Mouse (Mus musculus): ENCODE measurements around the gene Tbx2. TPM values are rescaled to one million over a fixed set of nuclear protein-coding genes. Genes with fewer than 3 reads are reported as not detected.

Gene Tbx2
- total RNA-seq, 1 experiment: 0.80 TPM

DNA sequence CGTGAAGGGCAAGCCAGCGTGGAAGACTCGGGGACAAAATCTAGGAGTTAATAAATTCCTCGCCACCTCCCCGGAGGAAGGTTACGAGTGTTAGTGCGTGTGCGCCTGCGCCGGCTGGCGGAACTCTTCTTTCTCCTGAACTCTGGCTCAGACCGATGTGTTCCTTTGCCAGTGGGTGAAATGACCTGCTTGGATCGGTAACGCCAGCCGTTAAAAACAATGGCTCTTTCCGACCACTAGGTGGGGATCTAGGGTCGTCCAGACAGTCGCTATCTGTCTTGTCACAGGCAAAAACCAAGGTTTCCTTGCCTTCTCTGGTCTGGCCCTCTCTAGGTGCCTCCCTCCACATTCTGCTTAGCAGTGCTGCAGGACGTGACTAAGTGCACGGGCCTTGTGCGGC is 16.7 kb downstream of the Tbx2 start:
- Histone ChIP-seq H3K9ac (ENCODE audit: insufficient read depth, low read depth, low read length, poor library complexity, severe bottlenecking) (no peak overlapping the region), H3K27ac (ENCODE audit: insufficient read depth, low read depth, low read length, poor library complexity, severe bottlenecking) (no peak overlapping the region), H3K4me3 (ENCODE audit: insufficient read depth in 1 of 2, low read depth in 1 of 2, low read length in 2 of 2, poor library complexity in 1 of 2, severe bottlenecking in 1 of 2) (peak overlapping the region in 1 of 2 experiments; percentile 35; a peak in 1 of 4 replicates)

DNA sequence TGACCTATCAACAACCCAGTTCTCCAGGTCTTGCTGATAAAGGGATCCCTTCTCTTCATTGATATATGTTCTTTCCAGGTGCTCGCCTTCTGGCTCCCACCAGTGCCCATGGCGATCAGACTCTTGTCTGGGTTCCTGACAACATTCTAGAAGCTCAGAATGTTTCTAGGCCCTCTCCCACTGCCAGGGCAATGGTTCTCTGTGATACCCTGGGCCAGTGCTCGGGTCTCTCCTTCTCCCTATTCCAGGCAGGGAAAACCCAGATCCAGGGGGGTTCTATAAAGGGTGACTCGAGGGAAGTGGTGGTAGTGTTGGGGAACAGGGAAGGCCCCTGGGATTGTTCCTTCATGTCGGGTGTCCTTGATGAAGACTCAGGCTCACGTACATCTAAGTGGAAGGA is 17.9 kb downstream of the Tbx2 start, which contains the start of gene Gm11444:
Gene Gm11444, minus strand, starts transcription at position 101 of the 400 bp plus-strand sequence.
- no peaks in the 10 kb centered on the region for H3K36me3 ChIP-seq (ENCODE audit: control insufficient read depth, insufficient read depth, low read length, poor library complexity, severe bottlenecking)
- no peak for DNase-seq (ENCODE audit: low read depth, low spot score)
- in situ Hi-C loops (cut with MboI; ENCODE audit: low sequenced_read_pairs in 2 of 2, unreplicated experiment in 2 of 2): loop anchor here (5.0 to 10.0 kb wide), 3 partner anchors 125 to 322 kb away; no protein-coding TSS in a partner anchor
- no peaks in the 10 kb centered on the region for H3K9me3 ChIP-seq (ENCODE audit: control insufficient read depth, insufficient read depth, low read depth, low read length)
- H3K4me3 ChIP-seq (ENCODE audit: insufficient read depth in 1 of 2, low read depth in 1 of 2, low read length in 2 of 2, poor library complexity in 1 of 2, severe bottlenecking in 1 of 2): peak within 1 kb of the TSS in 1 of 2 experiments; percentile 35; a peak in 1 of 4 replicates
- H3K4me1 ChIP-seq (ENCODE audit: control insufficient read depth in 2 of 2, insufficient read depth in 2 of 2, low read length in 2 of 2, poor library complexity in 1 of 2): peaks cover 0 to 6% of the 10 kb centered on the region in 2 experiments; a peak in 2 of 4 replicates
- H3K27ac ChIP-seq (ENCODE audit: insufficient read depth, low read depth, low read length, poor library complexity, severe bottlenecking): no peak within 1 kb of the TSS
- no peak for TF ChIP-seq ZC3H11A (IDR thresholded peaks at IDR 0.05; ENCODE audit: borderline replicate concordance, low read depth, low read length)
- no peak for TF ChIP-seq ZNF384 (IDR thresholded peaks at IDR 0.05; ENCODE audit: low read depth, low read length)
- no peak for TF ChIP-seq CHD2 (IDR thresholded peaks at IDR 0.05; ENCODE audit: low read depth, low read length)
- no peak for TF ChIP-seq HCFC1 (IDR thresholded peaks at IDR 0.05; ENCODE audit: borderline replicate concordance, insufficient read depth, low read length)
- no peak for TF ChIP-seq MAFK (IDR thresholded peaks at IDR 0.05; ENCODE audit: insufficient read depth, low read depth, low read length)
- no peak within 1 kb of the TSS for H3K9ac ChIP-seq (ENCODE audit: insufficient read depth, low read depth, low read length, poor library complexity, severe bottlenecking)

More for the DNA sequence above, 16.7 kb downstream of the Tbx2 start:
- Histone ChIP-seq H3K9me3 (ENCODE audit: control insufficient read depth, insufficient read depth, low read depth, low read length) (no peaks in the 10 kb centered on the region), H3K4me1 (ENCODE audit: control insufficient read depth in 2 of 2, insufficient read depth in 2 of 2, low read length in 2 of 2, poor library complexity in 1 of 2) (peaks cover 0 to 6% of the 10 kb centered on the region in 2 experiments; a peak in 2 of 4 replicates), H3K36me3 (ENCODE audit: control insufficient read depth, insufficient read depth, low read length, poor library complexity, severe bottlenecking) (no peaks in the 10 kb centered on the region)
- TF ChIP-seq ZC3H11A (IDR thresholded peaks at IDR 0.05; ENCODE audit: borderline replicate concordance, low read depth, low read length) (peak; percentile 92), MAFK (IDR thresholded peaks at IDR 0.05; ENCODE audit: insufficient read depth, low read depth, low read length) (no peak)
- DNase-seq (ENCODE audit: low read depth, low spot score): peak; percentile 86
- in situ Hi-C loops (cut with MboI; ENCODE audit: low sequenced_read_pairs in 2 of 2, unreplicated experiment in 2 of 2): no loop called here

DNA sequence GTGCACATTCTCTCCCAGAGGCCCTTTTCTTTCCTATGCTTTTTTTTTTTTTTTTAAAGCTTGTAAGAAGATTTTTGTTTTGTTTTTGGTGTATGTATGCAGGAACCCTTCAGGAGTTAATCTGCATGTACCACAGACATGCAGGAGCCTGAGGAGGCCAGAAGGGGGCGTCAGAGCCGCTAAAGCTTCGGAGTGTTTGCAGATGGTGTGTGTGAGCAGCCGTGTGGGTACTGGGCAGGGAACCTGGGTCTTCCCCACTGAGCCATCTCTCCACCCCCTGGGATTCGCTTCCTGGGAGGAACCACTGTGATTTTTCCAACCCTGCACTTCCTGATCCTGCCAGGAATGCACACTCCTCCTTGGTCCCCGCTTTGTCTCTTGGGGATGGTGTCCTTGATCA is 18.4 kb downstream of the Tbx2 start:
- DNase-seq (ENCODE audit: low read depth, low spot score): no peak
- Histone ChIP-seq H3K9me3 (ENCODE audit: control insufficient read depth, insufficient read depth, low read depth, low read length) (no peaks in the 10 kb centered on the region), H3K27ac (ENCODE audit: insufficient read depth, low read depth, low read length, poor library complexity, severe bottlenecking) (no peak overlapping the region), H3K36me3 (ENCODE audit: control insufficient read depth, insufficient read depth, low read length, poor library complexity, severe bottlenecking) (no peaks in the 10 kb centered on the region), H3K9ac (ENCODE audit: insufficient read depth, low read depth, low read length, poor library complexity, severe bottlenecking) (no peak overlapping the region), H3K4me3 (ENCODE audit: insufficient read depth in 1 of 2, low read depth in 1 of 2, low read length in 2 of 2, poor library complexity in 1 of 2, severe bottlenecking in 1 of 2) (no peak overlapping the region), H3K4me1 (ENCODE audit: control insufficient read depth in 2 of 2, insufficient read depth in 2 of 2, low read length in 2 of 2, poor library complexity in 1 of 2) (peaks cover 0 to 6% of the 10 kb centered on the region in 2 experiments; a peak in 2 of 4 replicates)
- in situ Hi-C loops (cut with MboI; ENCODE audit: low sequenced_read_pairs in 2 of 2, unreplicated experiment in 2 of 2): loop anchor here (5.0 to 10.0 kb wide), 3 partner anchors 124 to 322 kb away; no protein-coding TSS in a partner anchor
- TF ChIP-seq ZNF384 (IDR thresholded peaks at IDR 0.05; ENCODE audit: low read depth, low read length) (no peak), ZC3H11A (IDR thresholded peaks at IDR 0.05; ENCODE audit: borderline replicate concordance, low read depth, low read length) (no peak), HCFC1 (IDR thresholded peaks at IDR 0.05; ENCODE audit: borderline replicate concordance, insufficient read depth, low read length) (no peak), CHD2 (IDR thresholded peaks at IDR 0.05; ENCODE audit: low read depth, low read length) (no peak), MAFK (IDR thresholded peaks at IDR 0.05; ENCODE audit: insufficient read depth, low read depth, low read length) (no peak)

DNA sequence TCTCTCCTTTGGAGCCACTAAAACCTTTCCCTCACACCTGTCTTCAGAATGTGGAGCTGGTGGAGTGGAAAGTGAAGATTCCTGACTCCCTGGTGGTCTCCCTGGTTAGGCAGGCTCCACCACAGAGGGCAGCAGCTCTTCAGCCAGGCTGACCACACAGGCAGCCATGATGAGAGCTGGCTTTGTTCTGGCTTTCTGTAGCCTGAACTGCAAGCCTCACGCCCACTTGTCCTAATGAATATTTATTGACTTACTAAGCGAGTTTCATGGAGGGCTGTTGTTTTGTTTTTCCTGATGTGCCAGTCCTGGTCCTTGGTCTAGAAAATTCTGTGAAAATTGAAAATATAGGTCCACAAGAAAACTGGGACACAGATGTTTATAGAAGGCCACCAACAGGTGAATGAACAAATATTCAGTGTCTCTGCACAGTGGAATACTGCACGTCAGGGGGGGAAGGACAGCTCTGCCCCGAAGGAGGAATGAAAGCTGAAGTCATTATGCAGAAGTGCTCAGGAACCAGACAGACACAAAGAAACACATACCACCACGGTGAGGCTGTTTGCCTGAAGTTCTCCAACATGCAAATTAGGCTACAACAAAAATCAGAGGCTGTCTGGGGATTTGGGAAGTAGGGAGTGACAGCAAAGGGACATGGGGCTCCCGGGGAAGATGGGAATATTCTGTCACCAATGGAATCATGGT is 25.8 kb downstream of the Tbx2 start:
- H3K4me3 ChIP-seq (ENCODE audit: insufficient read depth in 1 of 2, low read depth in 1 of 2, low read length in 2 of 2, poor library complexity in 1 of 2, severe bottlenecking in 1 of 2): no peak overlapping the region
- no peak overlapping the region for H3K27ac ChIP-seq (ENCODE audit: insufficient read depth, low read depth, low read length, poor library complexity, severe bottlenecking)

More for the DNA sequence above, 25.8 kb downstream of the Tbx2 start:
- Histone ChIP-seq H3K9me3 (ENCODE audit: control insufficient read depth, insufficient read depth, low read depth, low read length) (no peaks in the 10 kb centered on the region), H3K36me3 (ENCODE audit: control insufficient read depth, insufficient read depth, low read length, poor library complexity, severe bottlenecking) (no peaks in the 10 kb centered on the region), H3K4me1 (ENCODE audit: control insufficient read depth in 2 of 2, insufficient read depth in 2 of 2, low read length in 2 of 2, poor library complexity in 1 of 2) (peaks cover 4 to 9% of the 10 kb centered on the region in 2 experiments; a peak in 2 of 4 replicates), H3K9ac (ENCODE audit: insufficient read depth, low read depth, low read length, poor library complexity, severe bottlenecking) (no peak overlapping the region)
- in situ Hi-C loops (cut with MboI; ENCODE audit: low sequenced_read_pairs in 2 of 2, unreplicated experiment in 2 of 2): loop anchor here (10.0 kb wide), 2 partner anchors 117 to 127 kb away; no protein-coding TSS in a partner anchor
- DNase-seq (ENCODE audit: low read depth, low spot score): no peak
- TF ChIP-seq ZNF384 (IDR thresholded peaks at IDR 0.05; ENCODE audit: low read depth, low read length): no peak
- TF ChIP-seq ZC3H11A (IDR thresholded peaks at IDR 0.05; ENCODE audit: borderline replicate concordance, low read depth, low read length): no peak
- no peak for TF ChIP-seq CHD2 (IDR thresholded peaks at IDR 0.05; ENCODE audit: low read depth, low read length)
- no peak for TF ChIP-seq MAFK (IDR thresholded peaks at IDR 0.05; ENCODE audit: insufficient read depth, low read depth, low read length)
- no peak for TF ChIP-seq HCFC1 (IDR thresholded peaks at IDR 0.05; ENCODE audit: borderline replicate concordance, insufficient read depth, low read length)

Measured in ES-E14 (cell line).